Mouse (Mus musculus): ENCODE data around the gene Tnfsf13b.

Tnfsf13b gene

GRCm38 (mm10) chr8:10043842-10044510 is 37.7 kb downstream of the Tnfsf13b start:
- DNase-seq (ENCODE audit: low read depth, low spot score), result no peak

- DNase-seq (ENCODE audit: low read depth, low spot score), result no peak
These were observed 39.5 kb downstream of the Tnfsf13b start for GRCm38 (mm10) chr8:10045743-10046142.

DNA sequence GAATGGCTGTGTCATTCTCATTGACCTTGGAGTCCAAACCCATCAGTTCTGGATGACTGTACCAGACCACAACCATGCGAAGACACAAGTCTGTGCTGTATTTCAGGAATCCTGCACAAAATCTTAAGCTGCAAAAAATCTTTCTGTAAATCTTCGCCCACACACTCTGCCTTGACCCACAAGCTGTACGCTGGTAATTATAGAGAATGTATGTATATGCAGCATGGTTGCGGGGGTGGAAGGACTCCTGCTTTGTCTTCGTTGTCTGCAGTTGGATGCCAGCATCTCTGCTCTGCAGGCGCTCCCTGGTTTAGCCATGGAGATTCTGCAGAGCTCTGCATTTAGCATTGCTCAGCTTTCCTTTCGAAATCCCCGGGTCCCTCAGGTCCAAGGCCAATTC is 42.9 kb downstream of the Tnfsf13b start:
- DNase-seq (ENCODE audit: low read depth, low spot score), result no peak

GRCm38 (mm10) chr8:10051576-10051975 is 45.3 kb downstream of the Tnfsf13b start:
- no peak for DNase-seq (ENCODE audit: low read depth, low spot score)

- DNase-seq (ENCODE audit: low read depth, low spot score), result no peak
These were observed 47.3 kb downstream of the Tnfsf13b start for GRCm38 (mm10) chr8:10053571-10053990.

DNA sequence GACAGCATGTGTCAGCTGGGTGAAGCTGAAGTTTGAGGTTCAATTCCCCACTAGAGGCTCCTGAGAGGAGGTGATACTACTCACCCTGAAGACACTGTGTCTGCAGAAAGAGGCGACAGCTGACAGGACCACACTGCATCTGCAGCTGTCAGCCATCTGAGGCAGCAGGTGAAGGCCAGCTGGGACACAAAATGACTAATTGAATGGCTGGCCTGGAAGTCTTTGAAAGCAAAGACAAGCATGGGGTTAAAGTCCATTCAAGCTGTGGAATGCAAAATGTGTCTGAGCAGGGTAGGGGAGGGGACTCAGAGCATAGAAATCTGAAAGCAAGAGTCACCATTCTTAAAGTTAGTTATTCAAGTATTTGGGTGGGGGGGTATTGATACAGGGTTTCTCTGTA is 54.7 kb downstream of the Tnfsf13b start:
- DNase-seq (ENCODE audit: low read depth, low spot score), result no peak

DNA sequence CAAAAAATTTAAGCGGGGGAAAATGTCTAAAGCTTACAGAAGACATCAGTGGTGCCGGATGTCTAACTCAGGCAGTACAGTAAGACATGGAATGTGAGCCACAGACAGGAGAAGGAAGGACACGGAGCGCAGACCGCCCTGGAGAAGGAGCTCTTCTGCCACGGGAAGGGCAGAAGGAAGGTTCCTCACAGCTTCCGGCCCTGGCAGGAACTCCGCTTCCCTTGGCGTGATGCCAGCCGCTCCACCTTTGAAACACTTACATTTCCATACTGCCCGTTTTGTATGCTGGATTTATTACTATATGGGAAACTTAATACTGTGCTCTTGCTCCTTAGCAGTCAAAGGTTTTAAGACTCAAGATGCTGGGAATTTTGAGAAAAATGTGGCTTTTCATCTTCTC is 60.6 kb downstream of the Tnfsf13b start:
- DNase-seq (ENCODE audit: low read depth, low spot score), result no peak

DNA sequence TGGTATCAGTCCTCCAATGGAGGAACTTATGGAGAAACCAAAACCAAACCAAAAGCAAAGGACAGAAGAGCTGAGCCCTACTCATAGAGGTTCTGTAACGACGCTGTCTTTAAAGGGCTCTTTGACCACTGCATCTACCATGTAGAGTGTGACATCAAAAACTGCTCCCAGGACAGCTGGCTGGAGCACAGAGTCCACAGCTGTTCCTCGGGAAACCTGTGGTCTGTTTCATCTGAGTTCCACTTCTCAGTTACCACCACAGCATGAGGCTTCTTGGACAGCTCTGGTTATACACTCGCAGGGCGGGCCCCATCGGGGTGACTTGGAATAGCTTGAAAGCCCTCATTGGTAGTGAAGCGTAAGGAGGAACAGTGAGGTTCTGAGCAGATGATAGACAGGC is 61.5 kb downstream of the Tnfsf13b start:
- DNase-seq (ENCODE audit: low read depth, low spot score), result no peak

GRCm38 (mm10) chr8:10072347-10072746 is 66.1 kb downstream of the Tnfsf13b start:
- DNase-seq (ENCODE audit: low read depth, low spot score), result no peak
